Mouse (Mus musculus): ENCODE data around the gene Arl1.
A peak's percentile ranks its signal among the peaks of the same experiment; 100 is the strongest.

Arl1 gene

DNA sequence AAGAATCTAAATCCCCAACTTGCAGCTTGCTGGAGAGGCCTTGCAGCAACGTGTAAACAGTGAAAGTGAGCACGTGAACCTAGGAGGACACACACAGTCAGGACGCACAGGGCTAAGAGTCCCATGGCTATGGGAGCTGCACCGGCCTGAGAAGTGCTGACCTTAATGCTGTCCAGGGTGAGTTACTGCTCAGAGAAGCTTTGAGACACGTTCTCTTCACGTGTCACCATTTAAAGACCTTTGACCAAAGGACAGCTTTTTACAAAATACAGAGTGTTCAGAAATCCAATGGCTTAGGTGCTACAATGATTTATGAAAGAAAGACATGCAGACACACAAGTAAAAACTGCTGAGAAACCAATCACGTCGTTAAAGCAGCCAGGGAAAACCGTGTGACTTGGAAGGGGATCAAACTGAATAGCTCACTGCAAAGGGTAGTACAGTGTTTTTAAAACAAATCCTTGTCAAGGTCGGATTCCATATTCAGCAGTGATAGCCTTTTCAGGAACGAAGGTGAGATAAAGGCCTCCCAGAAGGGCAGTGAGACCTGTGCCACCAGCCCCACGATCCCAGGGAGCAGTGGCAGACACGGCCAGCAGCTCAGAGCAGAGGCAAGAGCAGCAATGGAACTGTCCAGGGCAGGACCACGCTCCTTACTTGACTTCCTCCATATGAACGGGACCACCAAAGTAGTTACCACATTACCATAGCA, 34.9 kb downstream of the Arl1 start:
- DNase-seq = peak; percentile 87

DNA sequence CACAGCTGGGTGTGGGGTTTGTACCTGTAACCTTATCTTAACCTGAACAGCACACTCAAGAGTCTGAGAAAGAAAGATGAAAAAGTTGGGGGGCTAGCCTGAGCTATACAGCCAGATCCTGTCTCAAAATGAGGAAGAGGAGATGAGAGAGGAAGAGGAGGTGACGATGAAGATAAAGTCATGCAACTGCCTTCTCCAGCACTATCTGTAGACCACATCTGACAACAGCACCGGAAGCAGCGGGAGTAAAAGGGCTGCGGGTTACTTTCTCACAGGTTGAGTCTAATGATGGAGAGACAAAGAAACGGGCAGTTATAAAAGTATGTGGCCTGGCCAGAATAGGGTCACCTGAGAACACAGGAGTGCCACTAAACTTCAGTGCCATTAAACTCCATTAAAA, 38.3 kb downstream of the Arl1 start:
- DNase-seq = peak; percentile 78

GRCm38 (mm10) chr10:88769676-88770075, 39.0 kb downstream of the Arl1 start:
- peak; percentile 52 for DNase-seq

- DNase-seq = peak; percentile 57
Observed at GRCm38 (mm10) chr10:88772965-88773364, 42.3 kb downstream of the Arl1 start.

DNA sequence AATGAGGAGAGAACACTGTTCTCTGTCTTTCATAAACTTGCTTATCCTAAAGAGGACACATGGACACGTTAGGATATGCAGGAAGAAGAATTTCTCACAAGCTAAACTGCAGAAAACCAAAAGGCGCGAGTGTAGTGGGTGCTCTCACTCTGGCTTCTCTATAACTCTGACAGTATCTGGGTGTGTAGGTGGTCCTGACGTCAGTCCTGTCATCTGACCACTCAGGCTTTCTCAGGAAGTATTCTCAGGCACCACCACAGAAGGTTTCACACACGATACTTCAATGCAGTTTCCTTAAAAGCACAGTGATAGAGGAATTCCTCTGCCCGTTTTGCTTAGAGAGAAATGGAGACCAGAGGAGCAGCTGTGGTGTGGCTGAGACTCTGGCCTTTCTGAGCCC, 45.5 kb downstream of the Arl1 start:
- peak; percentile 52 for DNase-seq

- peak; percentile 55 for DNase-seq
Observed at GRCm38 (mm10) chr10:88780716-88781115, 50.1 kb downstream of the Arl1 start.

- peak; percentile 17 for DNase-seq
Observed at GRCm38 (mm10) chr10:88783135-88783534, 52.5 kb downstream of the Arl1 start.

DNA sequence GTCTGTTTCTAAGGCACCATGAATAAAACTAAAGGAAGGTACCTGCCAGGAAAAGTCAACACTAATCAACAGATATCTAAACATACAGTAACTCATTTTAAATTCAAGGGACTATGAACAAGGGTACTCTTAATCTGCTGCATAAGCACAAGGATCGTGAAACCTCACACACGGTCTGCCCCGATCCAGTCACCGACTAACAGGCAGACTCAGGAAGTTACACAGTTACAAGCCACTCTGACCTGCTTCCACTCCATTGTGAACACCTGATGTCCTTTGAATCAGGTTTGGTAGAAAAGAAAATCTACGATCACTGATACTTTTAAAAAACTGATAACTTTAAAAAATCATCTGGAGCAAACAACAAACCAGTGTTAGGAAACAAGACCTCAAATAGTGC, 53.3 kb downstream of the Arl1 start:
- peak; percentile 2 for DNase-seq

GRCm38 (mm10) chr10:88784513-88784931, 53.9 kb downstream of the Arl1 start:
- peak; percentile 60 for DNase-seq

GRCm38 (mm10) chr10:88793671-88794070, 63.0 kb downstream of the Arl1 start:
- no peak for DNase-seq

Measured in heart, adult 11 months (tissue).